Mouse (Mus musculus): ENCODE results near the gene Zfp296. TPM values are rescaled to one million over a fixed set of nuclear protein-coding genes. Genes with fewer than 3 reads are reported as not detected.

Zfp296 gene
- 6.2 and 7.0 TPM in 2 replicates for polyA plus RNA-seq (2012; rRNA removed)

DNA sequence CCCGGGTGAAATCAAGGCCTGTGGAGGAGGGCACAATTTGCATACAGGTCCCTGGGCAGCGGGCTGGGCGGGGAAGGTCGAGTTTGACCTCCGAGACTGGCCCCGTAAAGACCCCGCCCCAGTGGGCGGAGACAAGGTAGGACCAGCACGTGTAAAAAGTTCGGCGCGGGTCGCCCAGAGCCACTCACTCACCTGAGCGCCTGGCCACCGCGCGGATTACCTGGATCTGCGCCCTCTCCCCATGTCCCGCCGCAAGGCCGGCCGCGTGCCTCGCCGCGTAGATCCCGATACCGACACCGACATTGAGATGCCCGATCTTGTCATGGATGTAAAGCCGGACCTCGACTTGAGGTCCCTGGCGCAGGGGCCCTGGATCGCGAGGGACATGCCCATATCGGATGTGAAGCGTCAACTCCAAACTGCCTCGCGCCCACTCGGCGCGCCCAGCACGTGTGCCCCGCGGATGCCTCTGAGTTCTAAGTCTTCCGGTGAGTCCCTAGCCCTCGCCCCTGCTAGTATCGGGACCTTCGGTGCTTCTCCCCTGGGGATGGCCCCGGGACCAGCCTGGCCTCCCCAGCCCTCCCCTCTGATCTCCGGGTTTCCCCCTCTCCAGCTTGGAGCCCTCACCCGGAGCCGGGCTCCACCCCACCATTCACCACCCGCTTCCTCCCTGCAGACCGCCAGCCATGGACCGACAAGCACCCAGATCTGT is at the start of gene Zfp296, which contains the start of gene Gemin7:
Gene Zfp296 (plus strand): TSS at position 147 of the 712 bp plus-strand sequence.
Gene Gemin7 (minus strand): TSS at position 455 of the 712 bp plus-strand sequence.
- DNase-seq (ENCODE audit: low spot score) = peak; percentile 53

DNA sequence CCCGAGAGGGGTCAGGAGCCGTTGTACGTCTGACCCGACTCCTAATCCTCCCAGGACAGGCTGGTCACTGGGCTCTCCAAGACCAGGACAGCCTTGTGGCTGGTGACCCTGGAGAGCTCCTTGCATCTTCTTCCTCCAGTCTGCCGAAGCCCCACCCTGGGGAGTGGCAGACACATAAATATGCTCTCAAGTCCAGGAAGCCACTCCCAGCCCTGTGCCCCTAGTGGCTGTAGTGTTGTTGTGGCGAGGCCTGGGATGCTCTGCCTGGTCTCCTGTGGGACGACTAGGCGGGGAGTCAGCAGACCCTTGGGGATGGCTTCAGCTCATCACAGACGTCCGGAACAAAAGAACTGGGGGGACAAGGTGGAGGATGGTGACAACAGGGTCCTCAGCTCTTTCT is 46.0 kb upstream of the Zfp296 start:
- no peak for DNase-seq (ENCODE audit: low spot score)

DNA sequence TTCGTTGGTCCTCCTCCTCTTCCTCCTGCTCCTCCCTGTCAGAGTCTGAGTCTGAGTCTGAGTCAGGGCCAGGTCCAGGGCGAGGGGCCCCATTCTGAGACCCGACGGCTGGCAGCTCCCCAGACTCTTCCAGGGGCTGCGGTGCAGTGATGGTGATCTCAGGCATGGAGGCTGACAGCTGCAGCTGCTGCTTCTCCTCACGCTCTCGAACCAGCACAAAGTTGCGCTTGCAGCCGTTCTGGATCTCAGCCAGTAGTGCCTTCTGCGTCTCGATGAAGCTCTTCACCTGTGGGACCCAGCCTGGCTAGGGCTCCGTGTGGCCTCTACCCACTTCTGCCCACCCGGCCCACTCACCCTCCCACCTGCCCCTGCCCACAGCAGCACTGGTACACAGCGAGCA is 44.8 kb upstream of the Zfp296 start:
- no peak for DNase-seq (ENCODE audit: low spot score)

DNA sequence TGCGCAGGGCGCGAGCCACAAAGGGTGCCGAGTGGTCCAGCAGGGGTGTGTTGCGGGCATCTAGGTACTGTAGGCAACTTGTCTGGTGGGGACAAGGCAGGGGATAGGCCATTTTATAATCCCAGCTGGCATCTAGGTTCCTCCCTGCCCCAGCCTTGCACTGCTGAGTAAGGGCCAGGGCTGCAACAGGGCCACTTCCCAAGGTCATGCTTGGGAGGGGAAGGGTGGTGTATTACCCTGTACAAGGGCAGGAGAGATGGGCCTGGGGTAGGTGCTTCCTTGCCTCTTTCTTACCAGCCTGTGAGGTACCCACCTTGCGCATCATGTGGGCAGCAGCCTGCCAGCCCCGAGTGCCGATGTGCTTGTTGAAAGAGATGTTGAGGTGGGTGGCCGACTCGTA is 42.4 kb upstream of the Zfp296 start:
- no peak for DNase-seq (ENCODE audit: low spot score)

DNA sequence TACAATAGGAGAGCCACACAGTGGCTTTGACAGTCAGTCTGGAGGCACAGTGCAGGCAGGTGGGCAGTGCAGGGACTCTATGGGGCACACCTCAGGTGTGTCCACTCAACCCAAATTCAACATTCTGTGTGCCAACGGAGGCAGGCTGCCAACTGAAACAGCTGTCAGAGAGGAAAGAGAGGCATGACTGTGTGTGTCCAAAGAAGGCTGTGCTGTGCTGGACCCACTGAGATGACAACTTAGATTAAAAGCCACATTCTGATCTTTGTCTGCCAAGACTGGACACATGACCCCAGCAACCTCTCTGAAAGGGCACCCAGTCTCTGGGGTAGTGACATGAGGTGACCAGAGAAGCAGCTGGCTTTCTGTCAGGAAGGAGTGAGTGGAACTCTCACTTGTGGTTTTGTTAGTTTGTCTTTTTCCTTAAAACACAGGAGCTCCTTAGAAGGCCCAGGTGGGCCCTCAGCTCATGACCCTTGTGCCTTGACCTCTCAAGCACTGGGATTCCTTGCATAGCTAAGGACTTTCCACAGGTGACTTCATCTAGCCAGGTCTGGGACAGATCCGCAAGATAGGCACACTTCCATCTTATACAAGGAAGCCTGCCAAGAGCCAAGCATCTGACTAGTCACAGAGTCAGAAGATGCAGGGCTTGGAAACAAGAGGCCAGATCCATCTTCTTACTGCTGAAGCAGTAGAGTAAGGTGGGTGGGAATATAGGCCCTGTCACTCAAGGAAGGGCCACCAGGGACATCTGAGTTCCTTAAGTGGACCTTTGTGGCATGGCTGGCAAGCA is 36.1 kb upstream of the Zfp296 start:
- no peak for DNase-seq (ENCODE audit: low spot score)

DNA sequence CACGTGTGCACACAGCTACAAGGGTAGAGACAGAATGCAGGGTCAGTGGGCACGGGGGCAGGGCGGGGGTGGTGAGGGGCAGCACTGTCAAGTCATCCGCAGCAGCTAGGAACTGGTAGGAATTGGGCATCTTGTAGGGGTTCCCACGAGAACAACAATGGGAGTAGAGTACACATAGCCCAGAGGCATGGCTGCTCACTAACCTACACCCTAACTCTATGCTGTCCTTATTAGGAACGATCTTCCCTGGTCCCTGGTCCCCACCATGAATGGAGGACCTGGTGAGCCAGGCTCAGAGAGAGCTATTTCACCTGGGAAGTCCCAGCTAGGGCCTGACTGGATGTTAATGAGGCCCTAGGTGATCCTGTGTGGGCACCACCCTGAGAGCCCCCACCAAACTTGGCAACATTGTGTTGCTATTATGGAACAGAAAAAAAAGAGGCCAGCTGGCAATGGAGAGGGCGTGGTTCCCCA is 35.4 kb upstream of the Zfp296 start:
- DNase-seq (ENCODE audit: low spot score) = no peak

DNA sequence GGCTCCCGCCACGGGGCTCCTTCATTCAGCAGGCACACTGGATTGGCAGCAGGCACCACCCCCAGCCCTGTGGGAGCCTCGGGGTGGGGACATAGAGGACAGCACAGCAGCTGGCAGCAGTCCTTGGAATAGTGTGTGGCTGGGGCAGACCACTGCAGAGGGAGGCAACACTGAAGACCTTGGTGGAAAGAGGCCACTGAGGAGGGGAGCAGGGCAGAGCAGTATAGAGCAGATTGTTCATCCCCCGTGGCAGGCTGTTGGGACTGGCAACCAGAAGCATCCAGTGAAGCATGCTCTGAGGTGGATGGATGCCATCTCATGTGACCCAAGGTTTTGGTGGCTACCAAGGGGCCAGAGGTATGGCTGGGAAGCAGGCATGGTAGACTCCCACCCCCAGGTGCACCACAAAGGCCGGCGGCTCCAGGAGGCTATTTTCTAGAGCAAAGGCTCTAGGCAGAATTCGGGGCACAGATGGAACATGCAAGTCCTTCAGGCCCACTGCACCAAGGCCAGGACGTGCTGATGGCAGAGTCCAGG is 34.9 kb upstream of the Zfp296 start:
- DNase-seq (ENCODE audit: low spot score) = no peak

DNA sequence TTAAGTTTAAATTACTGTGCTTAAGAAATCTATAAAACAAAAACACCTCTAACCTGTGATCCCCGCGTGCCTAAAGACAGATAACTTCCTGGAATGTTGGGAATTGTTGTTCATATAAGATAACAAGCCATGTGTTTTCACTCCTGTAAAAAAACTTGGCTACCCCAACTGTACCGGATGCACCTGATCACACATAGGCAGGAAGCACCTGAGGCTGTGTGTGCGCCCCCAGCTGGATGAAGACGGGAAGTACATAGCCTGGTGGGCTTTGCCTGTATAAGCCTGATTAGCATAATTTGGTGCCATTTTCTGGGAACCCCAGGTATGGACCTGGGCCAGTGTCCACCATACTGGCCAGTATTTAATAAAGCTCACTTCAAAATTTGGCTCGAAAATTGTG is 33.5 kb upstream of the Zfp296 start:
- DNase-seq (ENCODE audit: low spot score) = no peak

DNA sequence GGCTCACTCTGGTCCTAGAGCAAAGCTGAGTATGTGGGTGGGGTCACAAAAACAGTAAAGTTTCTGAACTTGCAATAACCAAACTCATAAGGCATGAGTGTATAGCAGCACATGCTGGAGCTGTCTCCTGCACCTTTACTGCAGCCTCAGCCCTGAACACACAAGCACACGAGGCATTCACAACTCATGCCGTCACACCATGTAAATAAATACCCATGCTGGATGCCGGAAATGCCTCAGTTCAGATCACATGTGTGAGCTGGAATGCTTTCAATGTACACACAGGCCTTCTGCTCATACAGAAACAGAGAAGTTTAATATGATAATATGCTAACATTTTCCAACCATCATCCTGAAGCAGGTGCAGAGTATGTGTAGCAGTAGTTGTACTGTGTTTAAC is 31.1 kb upstream of the Zfp296 start:
- DNase-seq (ENCODE audit: low spot score) = no peak

DNA sequence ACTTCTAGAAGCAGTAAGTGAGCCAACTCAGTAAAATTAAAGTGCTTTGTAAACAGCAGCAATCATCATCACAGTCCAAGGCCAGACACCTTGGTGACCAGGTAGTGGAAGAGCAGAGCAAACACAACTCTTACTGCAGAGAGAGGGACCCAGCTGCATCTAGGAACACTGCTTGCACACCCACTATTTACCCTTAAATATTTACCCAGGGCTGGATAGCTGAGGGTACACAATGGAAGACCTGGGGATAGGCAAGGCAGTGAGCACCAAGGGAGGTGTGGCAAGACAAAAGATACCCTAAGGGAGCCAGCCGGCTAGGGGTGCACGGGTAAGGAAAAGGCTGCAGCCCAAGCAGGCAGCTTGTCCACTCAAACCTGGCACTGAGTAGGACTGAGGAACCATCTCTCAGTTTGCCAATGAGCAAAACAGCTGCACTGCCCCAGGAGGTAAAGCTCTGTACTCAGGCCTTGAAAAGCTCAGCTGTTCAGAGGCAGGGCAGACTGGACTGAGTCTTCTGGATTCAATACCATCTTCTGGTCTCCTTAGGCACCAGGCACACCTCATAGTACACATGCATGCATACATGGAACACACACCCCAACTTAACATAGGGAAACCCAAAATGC is 29.6 kb upstream of the Zfp296 start:
- DNase-seq (ENCODE audit: low spot score) = no peak

DNA sequence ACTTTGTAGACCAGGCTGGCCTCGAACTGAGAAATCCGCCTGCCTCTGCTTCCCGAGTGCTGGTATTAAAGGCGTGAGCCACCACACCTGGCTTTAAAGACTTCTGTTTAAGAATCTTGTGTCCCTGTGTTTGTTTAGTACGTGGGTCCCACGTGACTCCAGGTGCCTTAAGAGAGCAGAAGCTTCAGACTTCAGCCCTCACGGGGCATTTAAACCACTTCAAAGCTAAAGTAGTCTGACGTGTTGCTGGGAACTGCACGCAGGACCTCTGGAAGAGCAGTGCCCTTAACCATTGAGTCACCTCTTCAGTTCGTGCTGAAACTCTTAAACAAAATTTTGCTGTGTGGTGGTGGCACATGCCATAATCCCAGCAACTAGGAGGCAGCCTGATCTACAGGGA is 27.7 kb upstream of the Zfp296 start:
- DNase-seq (ENCODE audit: low spot score) = no peak

DNA sequence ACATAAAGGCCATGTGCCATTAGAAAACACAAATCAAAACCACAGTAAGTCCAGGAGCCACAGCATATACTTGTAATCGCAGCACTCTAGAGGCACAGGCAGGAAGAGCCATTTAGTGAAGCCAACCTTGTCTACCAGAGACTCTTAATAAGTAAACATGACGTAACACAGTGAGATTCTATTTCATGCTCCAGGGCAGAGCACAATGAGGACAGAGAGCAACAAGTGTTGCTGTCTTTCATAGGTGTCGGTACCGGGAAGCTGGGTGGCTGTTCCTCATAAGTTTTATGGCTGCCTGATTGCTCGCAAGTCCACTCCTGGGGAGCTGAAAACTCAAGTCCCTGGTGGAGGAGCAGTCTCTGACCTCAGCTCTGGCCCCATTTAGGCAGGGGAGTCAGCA is 25.5 kb upstream of the Zfp296 start:
- DNase-seq (ENCODE audit: low spot score) = no peak

DNA sequence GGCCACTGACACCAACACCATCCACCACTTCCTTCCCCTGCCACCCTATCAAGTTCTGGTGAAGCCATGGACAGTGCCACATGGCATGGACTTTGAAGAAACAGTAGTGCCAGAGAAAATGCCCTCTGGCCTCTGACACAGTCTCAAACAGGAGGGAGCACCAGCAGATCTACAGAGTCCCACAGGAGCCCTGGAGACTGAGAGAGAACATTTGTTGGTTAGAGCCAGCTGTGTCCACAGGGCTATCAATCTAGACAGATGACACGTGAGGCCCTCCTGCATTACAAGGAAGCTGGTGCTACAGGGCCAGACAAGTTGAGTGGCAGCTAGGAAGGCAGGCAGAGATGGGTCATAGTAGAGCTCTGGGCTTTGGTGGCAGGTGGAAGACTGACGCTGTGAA is 24.6 kb upstream of the Zfp296 start:
- DNase-seq (ENCODE audit: low spot score) = no peak

DNA sequence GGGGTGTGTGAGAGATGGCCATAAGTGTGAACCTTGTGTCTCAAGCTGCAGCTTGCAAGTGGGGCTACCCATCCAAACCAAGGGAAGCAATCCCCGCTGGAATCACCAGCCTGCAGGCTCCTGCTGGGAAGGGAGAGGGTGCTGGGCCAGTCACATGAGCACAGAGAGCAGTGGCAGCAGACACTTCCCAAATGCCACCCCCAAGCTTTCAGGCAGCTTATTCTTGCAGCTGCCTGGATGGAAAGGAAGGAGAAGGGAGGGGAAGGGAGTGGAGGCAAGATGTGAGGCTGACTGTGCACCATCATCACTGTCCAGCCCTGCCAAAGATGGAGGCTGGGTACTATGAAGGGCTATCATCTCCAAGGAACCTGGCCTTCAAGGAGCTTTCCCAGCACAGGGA is 22.9 kb upstream of the Zfp296 start:
- DNase-seq (ENCODE audit: low spot score) = no peak

DNA sequence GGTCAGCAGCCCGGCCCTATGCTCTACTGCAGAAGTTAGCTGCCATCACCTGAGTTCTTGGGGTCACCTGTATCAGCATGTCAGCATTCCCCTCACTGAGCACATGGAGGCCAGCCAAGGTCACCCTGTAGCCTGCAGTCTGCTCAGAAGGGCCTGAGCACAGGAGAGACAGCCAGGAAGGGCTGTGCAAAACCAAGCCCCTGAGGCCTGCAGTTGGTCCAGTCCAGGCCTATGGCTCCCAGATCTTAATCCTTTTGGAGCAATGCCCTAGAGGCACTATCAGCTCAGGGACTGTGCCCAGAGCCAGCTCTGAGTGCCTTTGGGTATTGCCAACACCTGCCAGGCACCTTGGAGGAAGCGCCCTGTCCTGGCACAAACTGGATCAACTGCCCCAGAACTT is 20.0 kb upstream of the Zfp296 start:
- no peak for DNase-seq (ENCODE audit: low spot score)

DNA sequence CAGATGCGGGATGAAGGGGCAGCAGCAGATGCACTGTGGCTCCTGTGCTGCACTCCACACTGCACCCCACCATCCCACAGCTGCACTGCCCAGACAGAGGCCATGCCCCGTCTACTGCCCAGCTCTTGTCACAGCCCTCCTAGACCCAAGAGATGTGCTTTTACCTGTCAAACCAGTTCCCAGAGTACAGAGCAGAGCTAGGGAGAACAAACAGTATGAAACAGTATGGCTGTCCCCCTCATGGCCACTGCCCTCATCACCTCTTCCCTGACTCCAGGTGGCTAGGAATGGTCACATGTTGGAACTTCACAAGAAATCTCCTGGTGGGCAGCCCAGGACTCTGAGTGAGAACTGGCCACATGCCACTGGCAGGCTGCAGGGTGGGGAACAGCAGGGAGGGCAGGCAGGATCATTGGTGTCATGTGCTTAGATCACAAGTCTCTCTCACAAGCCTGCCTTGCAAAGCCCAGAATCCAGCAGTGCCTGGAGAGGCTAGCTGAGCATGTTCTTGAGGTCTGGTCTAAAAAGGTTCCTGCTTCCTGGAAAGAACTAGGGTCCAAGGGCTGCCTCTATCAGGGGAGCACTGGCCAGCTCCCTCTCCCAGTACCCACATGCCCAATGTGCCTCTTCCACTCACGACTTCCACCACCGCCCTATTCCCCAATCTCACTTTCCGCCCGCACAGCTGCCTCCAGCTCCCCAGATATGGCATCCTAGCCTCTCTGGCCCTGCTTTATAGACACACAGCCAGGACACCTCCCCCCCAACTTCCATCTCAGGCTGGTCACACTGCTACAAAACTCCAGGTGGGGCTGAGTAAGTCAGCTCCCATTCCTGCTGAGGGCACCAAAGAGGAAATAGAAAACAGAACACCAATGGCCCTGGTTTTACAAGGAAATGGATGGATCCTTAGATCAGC is 18.8 kb upstream of the Zfp296 start:
- DNase-seq (ENCODE audit: low spot score) = no peak

DNA sequence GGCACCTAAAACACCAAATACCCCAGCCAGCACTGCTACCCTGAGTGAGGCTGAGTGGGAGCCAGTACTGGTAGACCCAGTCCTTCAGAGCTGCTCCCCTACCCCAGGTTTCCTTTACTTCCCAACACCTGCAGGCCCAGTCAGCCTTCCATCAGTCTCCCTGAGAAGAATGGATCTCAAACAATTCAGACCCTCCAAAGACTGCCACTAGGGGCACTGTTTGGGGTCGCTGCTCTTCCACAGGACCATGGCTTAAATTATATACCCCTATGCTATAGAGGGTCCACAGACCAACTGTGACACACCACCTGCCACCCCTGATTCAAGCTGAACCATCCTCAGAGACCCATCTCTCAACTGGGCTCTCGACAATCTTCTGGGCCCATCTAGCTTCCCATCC is 18.1 kb upstream of the Zfp296 start:
- no peak for DNase-seq (ENCODE audit: low spot score)

DNA sequence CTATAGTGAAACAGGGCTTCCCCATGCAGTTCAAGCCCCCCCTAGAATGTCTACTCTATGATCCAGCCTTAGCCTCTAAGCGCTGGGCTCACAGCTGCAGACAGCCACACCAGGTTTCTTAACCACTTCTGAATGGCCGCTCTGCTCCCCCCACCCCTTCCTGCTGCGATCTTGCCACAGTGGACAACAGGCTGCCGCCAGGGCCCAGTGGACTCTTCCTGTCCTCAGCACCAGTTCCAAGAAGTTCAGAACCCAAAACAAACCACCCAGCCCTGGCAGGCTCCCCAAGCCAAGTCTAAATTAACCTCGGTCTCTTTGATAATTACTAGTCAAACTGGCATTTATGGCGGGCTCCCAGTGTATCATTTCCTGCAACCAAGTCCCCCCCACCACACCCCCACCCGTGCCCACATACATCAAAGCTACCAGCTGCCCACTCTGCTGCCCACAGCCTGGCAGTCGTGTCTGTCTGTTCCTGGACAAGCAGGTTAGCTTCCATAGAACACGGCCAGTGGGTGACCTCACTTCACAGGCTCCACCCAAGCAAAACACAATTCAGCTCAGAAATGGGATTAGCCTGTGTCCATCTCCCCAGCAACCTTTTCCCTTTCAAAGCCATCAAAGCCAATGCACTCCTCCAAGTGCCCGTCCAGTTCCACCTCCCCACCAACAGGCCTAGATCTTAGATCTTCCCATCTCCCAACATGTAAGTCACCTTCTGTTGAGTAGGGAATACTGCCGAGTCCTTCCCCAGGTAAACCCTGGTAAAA is 16.4 kb upstream of the Zfp296 start:
- DNase-seq (ENCODE audit: low spot score) = no peak

DNA sequence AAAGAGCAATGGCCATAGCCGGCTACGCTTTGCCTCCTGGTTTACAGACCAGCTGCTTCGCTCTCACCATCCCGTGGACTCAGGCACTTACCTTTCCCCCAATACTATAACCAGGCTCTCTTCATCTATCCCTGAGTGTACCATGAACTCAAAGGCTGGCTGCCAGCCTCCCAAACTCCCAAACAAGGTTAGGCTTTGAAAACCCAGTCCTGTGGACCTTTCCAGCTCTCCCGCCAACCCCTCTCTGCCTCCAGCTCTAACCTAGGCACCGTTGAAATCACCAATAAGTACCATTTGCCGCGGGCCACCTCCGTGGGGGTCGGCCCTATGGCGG is 15.7 kb upstream of the Zfp296 start:
- no peak for DNase-seq (ENCODE audit: low spot score)

DNA sequence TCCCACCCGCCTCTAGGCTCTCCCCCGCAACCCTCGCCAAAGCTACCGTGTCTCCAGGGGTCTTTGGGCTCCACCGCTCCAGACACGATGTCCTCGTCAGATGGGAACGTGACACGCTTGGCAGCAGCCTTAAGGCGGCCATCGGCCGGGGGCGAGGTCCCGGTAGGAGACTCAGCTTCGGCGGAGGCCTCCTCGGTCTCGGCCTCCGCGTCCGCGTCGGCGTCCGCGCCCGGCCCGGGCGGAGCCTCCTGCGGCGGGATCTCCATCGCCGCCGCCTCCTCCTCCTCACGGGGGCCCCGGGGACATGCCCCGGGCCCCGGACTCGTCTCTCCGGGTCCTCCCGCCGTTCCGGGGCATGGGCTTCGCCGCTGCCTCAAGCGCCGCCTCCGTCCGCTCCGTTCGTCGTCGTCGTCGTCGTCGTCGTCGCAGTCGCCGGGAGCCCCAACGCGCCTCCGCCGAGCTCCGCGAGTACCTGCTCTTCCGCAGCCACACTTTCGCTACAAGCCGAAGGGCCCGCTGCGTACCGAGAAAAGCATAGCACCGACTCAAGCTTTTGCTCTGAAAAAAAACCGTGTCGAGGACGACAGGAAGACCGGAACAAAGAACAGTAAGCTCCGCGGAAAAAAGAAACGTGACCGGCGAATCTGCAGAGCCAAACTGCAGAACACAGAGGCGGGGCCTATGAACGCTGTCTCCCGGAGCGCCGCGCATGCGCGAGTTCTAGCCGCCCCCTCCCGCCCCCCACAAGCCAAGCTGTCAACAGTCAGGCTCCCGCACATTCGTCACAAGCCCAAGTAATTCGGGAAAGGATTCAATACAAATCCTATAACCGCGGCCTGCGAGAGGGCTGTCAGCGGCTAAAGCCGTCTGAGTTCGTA is 15.1 kb upstream of the Zfp296 start:
- peak; percentile 87 for DNase-seq (ENCODE audit: low spot score)
